Mouse (Mus musculus) cerebellum, postnatal 4 days (tissue): Measurements from ENCODE around the gene Fgd6.

Experiments used
- DNase-seq, 2 experiments: peaks; one replicate each; pipeline ENCODE4 v3.0.0; 2022; ENCODE audit warnings: low spot score in 2 of 2, mixed read lengths in 1 of 2

The Fgd6 gene

GRCm38 (mm10) chr10:94035658-94036374, at the start of gene Fgd6, which contains the start of gene Vezt:
TSS of gene Fgd6 (plus strand) at chr10:94036001.
TSS of gene Vezt (minus strand) at chr10:94035817.
- peak; percentile 98 to 100 for DNase-seq

GRCm38 (mm10) chr10:93994136-93994535, 41.7 kb upstream of the Fgd6 start:
- DNase-seq: no peak

- DNase-seq: no peak
Measured at GRCm38 (mm10) chr10:93995100-93995499, 40.7 kb upstream of the Fgd6 start.

GRCm38 (mm10) chr10:93999357-93999756, 36.4 kb upstream of the Fgd6 start:
- no peak for DNase-seq

GRCm38 (mm10) chr10:94000223-94000622, 35.6 kb upstream of the Fgd6 start:
- DNase-seq: no peak

GRCm38 (mm10) chr10:94008356-94008755, 27.4 kb upstream of the Fgd6 start:
- DNase-seq: no peak

GRCm38 (mm10) chr10:94009991-94010679, 25.7 kb upstream of the Fgd6 start:
- DNase-seq: no peak

GRCm38 (mm10) chr10:94011024-94011423, 24.8 kb upstream of the Fgd6 start:
- DNase-seq: no peak

- DNase-seq: peak in 1 of 2 experiments; percentile 55
Measured at GRCm38 (mm10) chr10:94013196-94013595, 22.6 kb upstream of the Fgd6 start.

- no peak for DNase-seq
Measured at GRCm38 (mm10) chr10:94014200-94014599, 21.6 kb upstream of the Fgd6 start.

GRCm38 (mm10) chr10:94017455-94017854, 18.3 kb upstream of the Fgd6 start:
- DNase-seq: no peak

GRCm38 (mm10) chr10:94020587-94020986, 15.2 kb upstream of the Fgd6 start:
- DNase-seq: no peak

- no peak for DNase-seq
Measured at GRCm38 (mm10) chr10:94021059-94021458, 14.7 kb upstream of the Fgd6 start.

- DNase-seq: no peak
Measured at GRCm38 (mm10) chr10:94025079-94025478, 10.7 kb upstream of the Fgd6 start.

GRCm38 (mm10) chr10:94028493-94028892, 7.3 kb upstream of the Fgd6 start:
- no peak for DNase-seq

GRCm38 (mm10) chr10:94031164-94031563, 4.6 kb upstream of the Fgd6 start:
- no peak for DNase-seq

- peak; percentile 36 to 67 for DNase-seq
Measured at GRCm38 (mm10) chr10:94034876-94035657, 734 bp upstream of the Fgd6 start.

GRCm38 (mm10) chr10:94036375-94036758, 566 bp downstream of the Fgd6 start:
- DNase-seq: no peak

GRCm38 (mm10) chr10:94037196-94037595, 1.4 kb downstream of the Fgd6 start:
- no peak for DNase-seq

- DNase-seq: no peak
Measured at GRCm38 (mm10) chr10:94037596-94037995, 1.8 kb downstream of the Fgd6 start.

- DNase-seq: no peak
Measured at GRCm38 (mm10) chr10:94038366-94039260, 2.8 kb downstream of the Fgd6 start.
